Comparison of ENCODE assay signal across 19 mouse cellular contexts in the genomic region with DNA sequence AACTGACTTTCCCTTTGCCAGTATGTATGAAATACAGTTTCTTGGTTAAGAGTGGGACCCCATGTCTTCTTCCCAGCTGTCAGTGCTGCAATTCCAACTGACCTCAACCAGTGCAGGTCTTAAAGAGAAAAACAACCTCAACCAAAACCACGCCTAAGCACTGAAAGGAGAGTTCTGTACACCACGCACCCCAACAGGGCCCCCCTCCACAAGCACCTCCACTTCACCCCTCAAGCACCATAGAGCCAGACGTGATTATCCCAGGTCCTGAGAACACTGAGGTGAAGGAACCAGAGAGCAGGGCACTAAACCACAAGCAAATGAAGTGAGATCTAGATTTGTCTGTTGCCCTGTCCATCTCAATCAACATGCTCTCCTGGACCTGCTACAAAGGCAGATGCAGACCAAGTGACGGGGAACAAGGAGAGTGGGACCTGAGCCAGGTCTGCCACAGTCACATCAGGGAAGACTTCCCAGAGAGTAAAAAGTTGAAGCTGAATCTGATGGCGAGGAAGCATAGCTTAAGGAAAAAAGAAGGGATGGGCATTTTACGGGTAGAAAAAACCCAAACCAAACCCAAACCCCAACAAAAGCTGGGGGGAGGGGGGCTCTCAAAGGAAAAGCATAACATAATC.
DNase-seq lines count a peak whose midpoint lies in the region; ATAC-seq and TF ChIP-seq lines count a peak whose summit lies in the region.
"Had no signal": no experiment of that assay in that cellular context is flagged by ENCODE, and none has a peak within 500 bp of the region (broad histone marks: within the 10 kb centered on the region; RNA-seq: fewer than 3 reads in every experiment).

No protein-coding gene starts in this region.

- no peak for TF ChIP-seq CTCF in lung, postnatal 0 days (IDR thresholded peaks at IDR 0.05)
- TF ChIP-seq CTCF in stomach, postnatal 0 days (IDR thresholded peaks at IDR 0.05; ENCODE audit: low read depth), result no peak

- no peaks in the 10 kb centered on the region for H3K36me3 ChIP-seq in lung, postnatal 0 days (ENCODE audit: insufficient read depth, low read length)
- peaks cover 26% of the 10 kb centered on the region for H3K36me3 ChIP-seq in limb, embryonic 10.5 days
- no peaks in the 10 kb centered on the region for H3K36me3 ChIP-seq in stomach, postnatal 0 days (ENCODE audit: control insufficient read depth, insufficient read depth, low read length)
- H3K36me3 ChIP-seq: embryonic facial prominence, embryonic 12.5 days; forebrain, embryonic 12.5 days; hindbrain, embryonic 15.5 days had no signal

- H3K4me2 ChIP-seq in lung, postnatal 0 days (replicated peaks; ENCODE audit: low read depth, low read length), result no peak overlapping the region
- no peak overlapping the region for H3K4me2 ChIP-seq in stomach, postnatal 0 days (replicated peaks; ENCODE audit: low read depth)
- H3K4me2 ChIP-seq: embryonic facial prominence, embryonic 12.5 days; forebrain, embryonic 12.5 days; hindbrain, embryonic 15.5 days had no signal

- peak; percentile 82 for DNase-seq in heart, adult 11 months
- DNase-seq in heart, postnatal 25 days (ENCODE audit: low spot score), result no peak
- DNase-seq in lung, postnatal 0 days (ENCODE audit: low spot score), result peak; percentile 24
- no peak for DNase-seq in lung, postnatal 14 days
- DNase-seq in limb, embryonic 10.5 days (ENCODE audit: low spot score), result no peak
- no peak for DNase-seq in stomach, postnatal 0 days (ENCODE audit: low spot score)
- no peak for DNase-seq in T-cell, adult 2 months (ENCODE audit: low spot score)
- DNase-seq: adrenal gland, postnatal 10 days; cerebellum, adult 11-12 months; cerebellum, adult 9-10 months; embryo, embryonic 11 days; forebrain, postnatal 0 days; gastrocnemius, postnatal 14 days; heart, postnatal 36 days had no signal

- intact Hi-C loops in heart, postnatal 25 days (cut with DNase I), result no loop called here

- peaks cover 11% of the 10 kb centered on the region; the same call in 1 of the 2 replicates for H3K4me1 ChIP-seq in lung, postnatal 0 days (ENCODE audit: insufficient read depth, low read depth, low read length)
- peaks cover 54% of the 10 kb centered on the region for H3K4me1 ChIP-seq in limb, embryonic 10.5 days
- H3K4me1 ChIP-seq in stomach, postnatal 0 days (replicated peaks; ENCODE audit: control insufficient read depth, insufficient read depth), result peaks cover 4% of the 10 kb centered on the region; the same call in 1 of the 2 replicates
- H3K4me1 ChIP-seq: forebrain, embryonic 12.5 days had no signal

- no peaks in the 10 kb centered on the region for H3K9me3 ChIP-seq in lung, postnatal 0 days (ENCODE audit: low read length)
- H3K9me3 ChIP-seq in limb, embryonic 10.5 days (replicated peaks), result no peaks in the 10 kb centered on the region
- H3K9me3 ChIP-seq in stomach, postnatal 0 days (ENCODE audit: control insufficient read depth, low read length), result no peaks in the 10 kb centered on the region
- H3K9me3 ChIP-seq: embryonic facial prominence, embryonic 12.5 days; forebrain, embryonic 12.5 days; heart, embryonic 10.5 days; hindbrain, embryonic 15.5 days had no signal

- no peaks in the 10 kb centered on the region for H3K27me3 ChIP-seq in lung, postnatal 0 days (replicated peaks; ENCODE audit: insufficient read depth, low read length)
- H3K27me3 ChIP-seq in limb, embryonic 10.5 days (ENCODE audit: low read depth, poor library complexity, severe bottlenecking), result no peaks in the 10 kb centered on the region
- no peaks in the 10 kb centered on the region for H3K27me3 ChIP-seq in stomach, postnatal 0 days (ENCODE audit: control insufficient read depth, insufficient read depth, low read length)
- H3K27me3 ChIP-seq: embryonic facial prominence, embryonic 12.5 days; forebrain, embryonic 12.5 days; hindbrain, embryonic 15.5 days had no signal

- H3K27ac ChIP-seq in lung, postnatal 0 days (ENCODE audit: low read length), result no peak overlapping the region
- peak overlapping the region; percentile 66 for H3K27ac ChIP-seq in limb, embryonic 10.5 days
- H3K27ac ChIP-seq in stomach, postnatal 0 days (replicated peaks), result no peak overlapping the region
- H3K27ac ChIP-seq: embryonic facial prominence, embryonic 12.5 days; forebrain, embryonic 12.5 days; heart, embryonic 10.5 days; hindbrain, embryonic 15.5 days had no signal

- no peak overlapping the region for H3K9ac ChIP-seq in lung, postnatal 0 days (replicated peaks; ENCODE audit: low read depth)
- no peak overlapping the region for H3K9ac ChIP-seq in stomach, postnatal 0 days (ENCODE audit: low read length)
- H3K9ac ChIP-seq: embryonic facial prominence, embryonic 12.5 days; forebrain, embryonic 12.5 days; forebrain, postnatal 0 days; hindbrain, embryonic 15.5 days had no signal

- no peak for TF ChIP-seq EP300 in lung, postnatal 0 days (IDR thresholded peaks at IDR 0.05)
- TF ChIP-seq EP300 in stomach, postnatal 0 days (optimal IDR thresholded peaks at IDR 0.05), result no peak

- peak; percentile 62; the same call in 1 of the 2 replicates for ATAC-seq in lung, postnatal 0 days
- peak; percentile 28; the same call in 1 of the 2 replicates for ATAC-seq in stomach, postnatal 0 days (ENCODE audit: low FRiP score, low TSS enrichment)
- ATAC-seq: forebrain, postnatal 0 days; intestine, embryonic 16.5 days had no signal

- 52% methylated on average over 6 of the region's 6 CpGs for WGBS in lung, postnatal 0 days
- WGBS in limb, embryonic 10.5 days, result 84% methylated on average over 6 of the region's 6 CpGs
- 79% methylated on average over 6 of the region's 6 CpGs for WGBS in stomach, postnatal 0 days

- no peak overlapping the region for H3K4me3 ChIP-seq in lung, postnatal 0 days (ENCODE audit: low read depth, low read length)
- no peak overlapping the region for H3K4me3 ChIP-seq in limb, embryonic 10.5 days
- no peak overlapping the region for H3K4me3 ChIP-seq in stomach, postnatal 0 days (ENCODE audit: low read depth, low read length)
- H3K4me3 ChIP-seq: embryonic facial prominence, embryonic 12.5 days; forebrain, embryonic 12.5 days; heart, embryonic 10.5 days; hindbrain, embryonic 15.5 days had no signal

Comparison
In these comparisons a context has a peak if more than half of its experiments do, and no peak if none do; other contexts are left out.
1. DNase-seq: peak in heart, adult 11 months (single experiment) and lung, postnatal 0 days (single experiment); none in heart, postnatal 25 days (single experiment), lung, postnatal 14 days (single experiment), limb, embryonic 10.5 days (single experiment), stomach, postnatal 0 days (single experiment) and T-cell, adult 2 months (single experiment).